Mouse (Mus musculus) liver, postnatal 0 days (tissue): ENCODE measurements at regions not wholly inside any gene's neighbourhood (a gene's known extent, or its start where the extent isn't known, plus 50 kb on each side); places are given as distances from the start of the nearest gene placed in this dataset.

Source experiments
- CTCF ChIP-seq: sonication (generic); IDR thresholded peaks from 2 replicates; pipeline ENCODE4 v1.5.1; 2016; ENCODE audit warnings: antibody characterized with exemption, low read depth
- EP300 ChIP-seq: IDR thresholded peaks from 2 replicates; pipeline ENCODE4 v1.6.1; 2016; ENCODE audit warnings: antibody characterized with exemption, low read depth, mild to moderate bottlenecking

GRCm38 (mm10) chr2:174867397-174867796 lies 107.0 kb downstream of the Edn3 start:
- TF ChIP-seq CTCF: no peak
- TF ChIP-seq EP300: no peak
